Mouse (Mus musculus) left cerebral cortex, postnatal 25 days (tissue): ENCODE results near the gene Ccdc57. TPM values are rescaled to one million over a fixed set of nuclear protein-coding genes. Genes with fewer than 3 reads are reported as not detected.
A peak's percentile ranks its signal among the peaks of the same experiment; 100 is the strongest.
"Not testable (repeated sequence)": the region's sequence is repeated elsewhere in the genome, so short reads cannot be mapped to it uniquely, and the experiment has no call there.

ENCODE experiments used
- DNase-seq, 2 experiments: peaks; one replicate each; pipeline ENCODE4 v3.0.0; 2022; ENCODE audit warnings: low spot score in 2 of 2, mixed read lengths in 1 of 2
- intact Hi-C: fragments of 180-260 bp; cut with DNase I; formaldehyde crosslinking; loops from one replicate; pipeline ENCODE4 v1.15.1; 2025
- total RNA-seq, 2 experiments: library from RNA; stranded (reverse); gene quantifications; 2 replicates each; pipeline ENCODE4 v1.2.3; 2021

Gene Ccdc57
- total RNA-seq, 2 experiments from 2014 or later: 6.7 to 8.0 TPM

DNA sequence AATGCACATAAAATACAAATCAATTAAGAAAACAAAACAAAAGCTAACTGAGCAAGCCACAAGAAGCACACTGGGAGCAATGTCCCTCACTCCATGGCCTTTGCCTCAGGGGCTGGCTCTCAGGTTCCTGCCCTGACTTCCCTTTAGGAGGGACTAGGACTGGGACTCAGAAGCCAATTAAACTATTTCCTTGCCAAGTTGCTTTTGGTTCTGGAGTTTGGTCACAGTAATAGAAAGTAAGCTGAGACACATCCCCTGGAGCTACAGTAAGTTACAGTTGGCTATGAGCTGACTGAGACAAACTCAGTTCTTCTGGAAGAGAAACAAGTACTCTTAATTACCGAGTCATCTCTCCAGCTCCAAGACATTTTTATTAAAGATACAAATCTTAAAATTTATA, 66.9 kb downstream of the Ccdc57 start:
- DNase-seq: no peak
- intact Hi-C loops: no loop called here

DNA sequence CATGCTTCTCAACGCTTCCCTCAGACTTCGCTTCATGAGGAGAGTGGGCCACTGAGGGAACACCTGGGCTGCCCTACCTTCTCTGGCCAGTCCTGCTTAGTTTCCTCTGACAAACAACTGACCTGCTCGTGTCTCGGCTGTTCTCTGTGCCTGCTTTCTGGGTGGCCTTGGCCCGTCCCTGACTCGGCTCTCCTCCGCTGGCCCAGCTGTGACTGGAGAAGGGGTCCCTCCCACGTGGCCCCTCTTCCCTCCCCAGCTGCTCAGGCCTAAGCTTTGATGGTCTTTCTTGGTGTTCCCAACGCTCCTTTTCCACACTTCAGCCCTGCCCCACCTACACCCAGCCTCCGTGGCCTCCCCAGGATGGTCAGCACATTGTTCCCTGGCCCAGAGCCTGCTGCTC, 69.9 kb downstream of the Ccdc57 start:
- DNase-seq: no peak
- intact Hi-C loops: no loop called here

DNA sequence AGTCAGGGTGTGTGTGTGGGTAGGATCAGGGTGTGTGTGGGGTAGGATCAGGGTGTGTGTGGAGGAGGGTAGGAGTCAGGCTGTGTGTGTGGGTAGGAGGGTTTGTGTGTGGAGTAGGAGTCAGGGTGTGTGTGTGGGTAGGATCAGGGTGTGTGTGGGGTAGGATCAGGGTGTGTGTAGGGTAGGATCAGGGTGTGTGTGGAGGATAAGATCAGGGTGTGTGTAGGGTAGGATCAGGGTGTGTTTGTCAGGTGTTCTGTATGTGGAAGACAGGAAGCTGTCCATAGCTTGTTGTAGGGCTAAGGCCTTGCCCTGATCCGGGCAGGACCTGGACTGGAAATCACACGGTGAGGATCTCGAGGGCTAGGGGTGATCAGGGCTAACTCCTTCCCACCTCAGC, 76.7 kb downstream of the Ccdc57 start:
- intact Hi-C loops, DNase-seq: not testable (repeated sequence)

DNA sequence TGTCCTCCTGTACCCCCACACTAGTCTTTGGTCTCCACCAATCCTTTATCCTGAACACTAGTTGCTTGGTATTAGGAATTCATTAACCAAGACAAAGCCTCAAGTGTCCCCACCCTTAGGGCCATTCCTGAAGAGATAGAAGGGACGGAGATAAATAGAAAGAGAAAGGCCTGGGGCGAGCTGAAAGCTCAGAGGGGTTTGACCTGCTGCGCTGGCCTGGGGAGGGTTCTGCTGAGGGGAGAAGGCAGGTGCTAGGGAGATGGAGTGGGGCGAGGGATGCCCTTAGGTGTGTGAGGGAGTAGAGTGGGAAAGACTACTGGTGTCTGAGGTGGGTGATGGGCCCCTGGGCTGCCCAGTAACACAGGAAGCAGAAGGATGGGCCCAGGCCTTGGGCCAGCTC, 78.9 kb downstream of the Ccdc57 start:
- DNase-seq: no peak
- intact Hi-C loops: no loop called here

DNA sequence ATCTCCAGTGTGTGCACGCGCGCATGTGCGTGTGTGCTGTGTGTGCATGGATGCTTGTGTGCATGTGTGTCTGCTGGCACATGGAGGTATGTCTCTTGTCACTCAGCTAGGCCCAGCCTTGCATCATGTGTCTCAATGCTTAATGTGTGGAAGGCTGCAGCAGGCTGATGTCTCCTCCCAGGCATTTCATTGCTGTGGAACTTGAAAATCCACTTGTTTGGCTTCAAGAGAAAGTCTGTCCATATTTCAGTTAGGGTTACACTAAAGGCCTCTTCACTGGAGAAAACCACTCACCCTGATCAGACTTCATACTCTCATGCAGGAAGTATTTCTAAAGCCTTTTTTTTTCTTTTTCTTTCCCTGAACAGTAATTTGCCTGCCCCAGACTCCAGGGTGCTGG, 79.5 kb downstream of the Ccdc57 start:
- intact Hi-C loops: no loop called here

DNA sequence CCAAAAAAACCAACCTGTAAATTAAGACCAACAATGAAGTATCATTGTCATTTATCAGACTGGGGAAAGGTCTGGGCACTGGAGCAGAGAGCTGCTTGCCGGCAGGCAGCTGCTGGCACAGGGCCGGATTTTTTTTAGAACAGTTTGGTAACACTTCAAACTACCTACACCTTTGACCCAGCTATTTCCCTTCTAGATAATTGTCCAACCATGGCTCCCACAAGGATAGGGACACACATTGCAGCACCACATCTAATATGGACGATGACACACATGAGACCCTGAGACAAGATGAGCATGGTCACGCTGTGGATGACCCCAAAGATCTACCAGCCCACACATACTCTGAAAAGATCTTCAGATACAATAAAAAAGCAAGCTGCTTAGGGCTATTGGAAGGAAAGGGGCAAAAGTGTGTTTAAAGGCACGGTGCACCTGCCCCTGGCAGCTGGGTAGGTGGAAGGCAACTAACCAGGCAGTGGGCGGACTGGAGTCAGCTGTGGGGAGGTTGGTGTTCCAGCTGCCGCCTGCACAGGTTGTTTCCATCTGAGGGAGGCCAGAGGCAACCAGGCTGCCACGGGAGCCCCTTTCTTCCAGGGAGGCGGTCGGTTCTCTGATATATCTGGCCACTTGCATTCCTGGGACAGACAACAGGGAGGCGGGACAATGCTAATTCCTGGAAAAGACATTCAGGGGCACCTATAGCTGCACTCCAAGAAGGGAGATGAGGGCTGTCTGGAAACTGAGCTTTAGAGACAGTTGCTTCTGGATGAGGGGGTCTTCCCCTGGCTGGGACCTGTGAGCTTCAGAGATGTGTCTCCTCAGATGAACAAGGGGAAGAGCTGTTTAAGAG, 80.4 kb downstream of the Ccdc57 start:
- intact Hi-C loops: no loop called here

More for the DNA sequence above, 79.5 kb downstream of the Ccdc57 start:
- DNase-seq: no peak

DNA sequence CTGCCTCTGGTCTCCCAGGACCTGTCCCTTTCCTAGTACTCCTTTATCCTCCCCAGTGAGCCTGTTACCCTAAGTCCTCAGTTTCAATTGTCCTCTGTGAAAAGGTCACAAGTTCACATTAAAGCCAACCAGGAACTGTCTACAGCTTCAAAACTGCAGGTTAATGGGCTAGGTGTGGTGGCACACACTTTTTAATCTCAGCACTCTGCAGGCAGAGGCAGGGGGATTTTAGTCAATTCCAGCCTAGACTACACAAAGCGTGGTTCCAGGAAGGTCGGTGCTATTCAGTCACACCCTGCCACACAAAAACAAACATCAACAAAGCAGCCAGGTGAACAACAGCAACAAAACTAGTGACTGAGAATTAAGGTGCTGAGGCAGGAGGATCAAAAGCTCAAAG, 81.1 kb downstream of the Ccdc57 start:
- intact Hi-C loops: no loop called here
- DNase-seq: no peak

More for the DNA sequence above, 80.4 kb downstream of the Ccdc57 start:
- no peak for DNase-seq

DNA sequence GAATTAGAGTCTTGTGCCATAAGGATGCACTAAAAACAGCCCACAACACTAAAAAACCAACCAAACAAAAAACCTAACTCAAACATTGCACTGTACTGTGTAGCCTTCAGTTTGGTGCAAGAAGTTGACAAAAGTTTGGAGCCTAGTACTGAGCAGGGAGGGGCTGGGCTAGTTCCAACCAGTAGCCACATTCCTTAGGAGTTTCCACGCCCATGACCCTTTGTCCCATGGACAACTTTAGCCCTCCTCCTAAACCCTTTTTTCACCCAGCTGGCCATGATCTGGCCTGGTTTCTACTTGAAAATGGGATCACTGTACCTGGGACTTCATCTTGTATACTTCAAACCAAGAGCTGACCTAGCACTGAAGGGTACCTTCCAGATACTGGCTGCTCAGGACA, 81.5 kb downstream of the Ccdc57 start:
- no peak for DNase-seq

DNA sequence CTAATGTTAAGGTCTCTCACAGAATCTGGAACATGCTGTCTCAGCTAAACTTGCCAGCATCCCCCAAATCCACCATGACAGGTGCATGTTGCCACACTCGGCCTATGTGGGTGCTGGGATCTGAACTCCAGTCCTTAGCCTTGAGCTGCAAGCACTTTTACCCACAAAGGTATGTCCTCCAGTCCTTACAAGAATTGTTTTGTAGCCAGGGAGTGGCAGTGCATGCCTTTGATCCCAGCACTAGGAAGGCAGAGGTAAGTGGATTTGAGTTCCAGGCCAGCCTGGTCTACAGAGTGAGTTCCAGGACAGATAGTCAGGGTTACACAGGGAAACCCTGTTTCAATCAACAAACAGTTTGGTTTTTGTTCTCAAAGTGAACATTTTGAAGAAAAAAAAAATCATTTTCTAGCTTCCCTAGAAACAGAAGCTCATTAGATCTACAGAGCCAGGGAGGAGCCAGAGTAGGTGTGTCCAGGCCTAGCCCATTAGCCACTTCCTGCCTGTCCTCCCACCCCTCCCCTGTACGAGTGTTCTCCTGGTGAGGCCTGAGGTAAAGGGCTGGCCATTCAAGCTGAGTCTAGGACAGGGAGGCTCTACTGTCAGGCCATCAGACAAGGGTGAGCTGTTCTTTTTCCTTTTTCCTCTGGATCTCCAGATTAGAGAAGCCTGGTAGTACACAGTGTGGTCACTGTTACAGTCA, 82.2 kb downstream of the Ccdc57 start:
- no peak for DNase-seq
- intact Hi-C loops: no loop called here

More for the DNA sequence above, 81.5 kb downstream of the Ccdc57 start:
- intact Hi-C loops: no loop called here

DNA sequence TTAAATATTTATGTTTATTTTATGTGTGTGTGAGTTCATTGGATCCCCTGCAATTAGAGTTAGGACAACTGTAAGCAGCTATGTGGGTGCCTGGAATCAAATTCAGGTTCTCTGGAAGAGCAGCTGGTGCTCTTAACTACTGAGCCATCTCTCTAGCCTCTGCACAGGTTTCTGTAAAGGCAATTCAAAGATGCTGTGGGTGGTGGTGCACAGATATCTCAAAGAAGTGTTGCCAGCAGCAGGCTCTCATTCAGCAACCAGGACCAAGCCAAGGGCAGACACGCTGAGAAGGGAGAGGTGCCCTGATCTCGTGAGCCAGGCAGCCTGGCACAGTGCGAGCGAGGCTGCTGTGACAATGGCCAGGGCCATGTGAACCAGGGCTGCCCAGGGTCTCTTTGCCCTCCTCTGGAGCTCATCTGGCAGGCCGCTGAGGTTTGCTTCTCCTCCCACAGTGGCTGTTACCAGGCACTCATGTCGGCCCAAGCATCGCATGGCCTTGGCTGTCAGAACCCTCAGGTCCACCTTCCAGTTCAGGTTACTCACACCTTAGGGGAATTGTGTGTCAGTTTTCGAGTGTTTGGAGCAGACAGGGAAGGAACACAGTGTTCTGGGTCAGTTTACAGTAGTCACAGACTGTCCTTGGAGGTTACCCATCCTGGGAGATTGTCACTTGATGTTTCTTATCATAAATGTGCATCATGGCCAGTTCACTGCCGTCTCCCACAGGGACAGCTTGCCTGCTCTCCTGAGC, 85.8 kb downstream of the Ccdc57 start:
- peak in 1 of 2 experiments; percentile 60 for DNase-seq
- intact Hi-C loops: no loop called here

DNA sequence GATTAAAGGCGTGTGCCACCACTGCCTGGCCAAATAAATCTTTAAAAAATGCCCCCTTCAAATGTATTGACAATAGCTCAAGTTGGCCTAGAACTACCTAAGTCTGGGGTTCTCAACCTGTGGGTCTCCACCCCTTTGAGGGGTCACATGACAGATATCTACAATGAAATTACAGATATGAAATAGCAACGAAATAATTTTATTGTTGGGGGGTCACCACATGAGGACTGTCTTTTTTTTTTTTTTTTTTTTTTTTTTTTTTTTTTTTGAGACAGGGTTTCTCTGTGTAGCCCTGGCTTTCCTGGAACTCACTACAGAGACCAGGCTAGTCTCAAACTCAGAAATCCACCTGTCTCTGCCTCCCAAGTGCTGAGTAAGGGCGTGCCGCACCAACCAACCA, 88.3 kb downstream of the Ccdc57 start:
- intact Hi-C loops: no loop called here
- DNase-seq: no peak

DNA sequence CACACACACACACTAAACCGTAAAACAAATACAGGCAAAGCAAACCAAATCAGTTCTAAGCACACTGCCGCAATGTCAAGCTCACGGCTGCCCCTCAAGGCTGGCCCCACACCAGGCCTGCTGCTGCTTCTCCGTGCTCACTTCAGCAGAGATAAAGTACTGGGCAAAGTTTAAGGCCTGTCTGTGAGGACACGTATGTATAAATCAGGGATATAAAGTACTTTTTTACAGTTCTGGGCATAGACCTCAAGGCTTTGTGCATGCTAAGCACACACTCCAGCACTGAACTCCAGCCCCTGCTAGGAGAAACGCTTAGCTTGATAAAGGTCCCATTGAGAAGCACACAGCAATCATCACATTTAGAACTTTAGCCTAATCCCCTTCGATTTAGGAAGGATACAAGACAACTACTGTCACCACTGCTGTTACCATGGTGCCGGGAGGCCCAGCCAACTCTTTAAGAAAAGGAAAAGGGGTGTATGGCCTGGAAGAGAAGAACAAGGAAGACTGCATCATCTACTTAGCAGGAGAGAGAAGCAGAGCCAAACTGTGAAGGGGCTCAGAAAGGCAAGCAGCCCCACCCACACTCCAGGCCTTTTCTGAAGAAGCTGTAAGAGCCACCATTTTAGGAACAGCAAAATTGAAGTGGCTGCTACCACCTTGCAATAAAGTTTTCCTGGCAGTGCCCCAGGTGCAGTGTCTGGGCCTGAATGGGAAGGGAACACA, 99.0 kb downstream of the Ccdc57 start:
- DNase-seq: peak in 1 of 2 experiments; percentile 34
- intact Hi-C loops: no loop called here

DNA sequence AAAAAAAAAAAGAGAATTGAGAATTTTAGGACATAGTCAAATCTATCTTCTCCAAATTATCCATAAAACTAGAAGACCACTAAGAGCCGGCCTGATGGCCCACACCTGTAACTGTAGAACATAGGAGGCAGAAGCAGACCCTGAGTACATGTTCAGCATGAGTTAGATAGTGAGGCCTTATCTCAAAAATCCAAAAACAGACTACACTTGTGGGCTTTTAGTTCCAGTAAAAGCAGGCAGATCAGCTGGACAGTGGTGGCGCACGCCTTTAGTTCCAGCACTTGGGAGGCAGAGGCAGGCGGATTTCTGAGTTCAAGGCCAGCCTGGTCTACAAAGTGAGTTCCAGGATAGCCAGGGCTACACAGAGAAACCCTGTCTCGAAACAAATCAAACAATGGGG, 99.7 kb downstream of the Ccdc57 start:
- DNase-seq, intact Hi-C loops: not testable (repeated sequence)

DNA sequence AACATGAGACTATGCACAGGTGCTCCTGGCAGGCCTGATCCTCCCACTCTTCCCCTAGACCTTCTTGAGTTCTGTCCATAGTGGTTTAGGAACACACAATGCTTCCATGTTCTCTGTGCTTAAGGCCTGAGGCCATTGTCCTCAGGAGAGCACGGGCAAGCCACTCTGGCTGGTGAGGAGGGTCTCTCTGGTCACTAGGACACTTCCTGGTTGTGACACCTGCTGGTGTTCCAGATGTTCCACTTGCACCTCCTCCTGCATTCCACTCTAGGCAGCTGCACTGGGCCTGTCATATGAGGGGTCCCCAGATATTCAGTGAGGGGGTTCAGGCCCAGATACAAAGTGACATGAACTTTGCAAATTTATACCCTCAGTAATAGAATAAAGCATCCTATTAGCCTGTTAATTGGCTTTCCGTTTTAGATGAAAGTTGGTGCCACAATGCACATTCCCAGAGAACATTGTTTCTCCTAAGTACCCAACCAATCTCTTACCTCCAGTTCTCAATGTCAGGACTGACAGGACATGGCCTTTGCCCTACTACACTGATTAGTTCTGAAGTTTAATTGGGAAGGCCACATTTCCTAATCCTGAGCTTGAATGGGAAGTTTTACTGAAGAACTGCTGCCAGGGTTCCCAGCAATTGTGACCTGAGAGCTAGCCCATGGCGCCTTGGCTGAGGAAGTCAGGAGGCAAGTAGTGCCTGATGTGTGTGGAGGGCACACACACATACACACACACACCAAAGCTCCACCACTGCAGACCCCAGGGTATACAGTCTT, 100.8 kb downstream of the Ccdc57 start:
- intact Hi-C loops: no loop called here
- DNase-seq: no peak

DNA sequence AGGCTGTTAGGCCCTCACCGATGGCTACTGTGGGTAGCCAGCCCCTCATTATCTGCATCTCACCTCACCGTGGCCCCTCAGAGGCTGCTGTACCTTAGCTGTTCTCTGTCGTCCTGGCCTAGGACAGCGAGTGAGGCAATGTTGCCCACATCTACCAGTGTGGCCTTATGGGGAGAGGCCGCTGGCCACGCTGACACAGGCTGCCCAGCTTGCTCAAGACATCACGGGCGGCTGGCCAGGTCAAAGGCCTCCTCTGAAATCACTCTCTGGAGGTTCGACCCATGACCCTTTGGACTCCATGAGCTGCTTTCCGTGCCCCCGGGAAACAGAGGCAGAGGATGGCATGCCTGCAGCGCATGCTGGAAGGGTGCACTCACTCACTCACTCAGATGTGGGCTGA, 102.0 kb downstream of the Ccdc57 start:
- intact Hi-C loops: no loop called here
- no peak for DNase-seq

DNA sequence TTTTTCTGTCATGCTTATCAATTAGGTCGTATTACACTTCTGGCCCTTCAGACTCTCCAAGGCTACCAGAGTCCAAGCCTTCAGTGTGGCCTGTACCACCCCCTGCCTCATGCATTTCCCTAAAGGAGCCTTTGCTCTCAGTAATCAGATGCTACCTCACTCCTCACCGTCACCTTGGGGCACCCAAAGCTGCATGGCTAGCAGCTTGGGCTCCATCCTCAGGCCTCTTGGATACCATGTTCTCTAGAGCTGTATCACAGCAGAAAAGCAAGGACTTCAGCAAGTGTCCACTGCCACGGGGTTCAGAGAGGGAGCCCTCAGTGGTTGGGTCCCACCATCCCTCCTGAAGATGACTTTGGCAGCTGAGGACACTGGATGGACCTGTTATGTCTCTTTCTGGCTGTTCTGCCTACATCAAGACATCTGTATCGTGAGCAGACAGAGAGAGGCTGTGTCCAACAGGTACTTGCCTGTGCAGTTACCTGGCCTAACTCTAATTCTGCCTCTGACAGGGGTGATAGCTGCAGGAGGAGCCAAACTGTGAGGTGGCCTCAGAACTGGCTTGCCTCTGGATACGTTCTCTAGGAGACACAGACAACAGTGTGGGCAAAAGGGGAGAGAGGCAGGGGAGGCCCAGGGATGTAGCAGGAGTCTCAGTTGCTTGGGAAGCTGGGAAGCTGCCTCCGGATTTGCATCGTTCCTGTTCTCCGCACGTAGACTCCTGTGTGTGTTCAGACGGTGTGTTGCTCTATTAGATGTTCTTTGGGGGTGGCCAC, 102.7 kb downstream of the Ccdc57 start:
- intact Hi-C loops: no loop called here
- DNase-seq: no peak

DNA sequence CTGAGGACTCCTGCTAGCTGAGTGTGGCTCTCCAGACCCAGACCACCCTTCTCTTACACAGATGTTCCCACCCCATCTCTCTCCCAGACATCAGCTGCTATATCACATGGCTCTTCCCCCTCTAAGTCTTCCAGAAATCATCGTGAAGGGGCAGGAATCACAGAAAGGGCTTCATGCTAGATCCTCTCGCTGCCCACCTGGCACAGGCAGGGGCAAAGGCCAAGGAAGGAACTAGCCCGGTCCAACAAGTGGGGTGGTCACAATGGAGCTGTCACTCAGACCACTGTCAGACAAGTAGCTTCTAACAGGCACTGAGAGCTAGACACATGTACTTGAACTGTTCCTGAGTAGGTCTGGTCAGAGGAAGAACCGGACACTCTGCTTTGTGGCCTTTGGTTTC, 104.3 kb downstream of the Ccdc57 start:
- intact Hi-C loops: no loop called here
- DNase-seq: no peak
